Mouse (Mus musculus) stomach, embryonic 15.5 days (tissue): Measurements from ENCODE around the gene Foxp4. TPM values are rescaled to one million over a fixed set of nuclear protein-coding genes. Genes with fewer than 3 reads are reported as not detected.

Experiments used
- ATAC-seq: fragments of 200-750 bp; cut with Nextera tagmentation; 2 replicates; pipeline ENCODE4 v1.8.0; 2017; ENCODE audit warnings: low read depth, moderate number of reproducible peaks, moderate TSS enrichment; ENCODE audit not compliant: insufficient read depth, low FRiP score
- H3K27ac ChIP-seq: fragments of 300-500 bp; sonication (generic); 2 replicates; pipeline ENCODE4 v1.5.1; 2015; ENCODE audit warnings: mild to moderate bottlenecking, inconsistent platforms
- H3K27me3 ChIP-seq: fragments of 300-500 bp; sonication (generic); replicated peaks from 2 replicates; pipeline ENCODE4 v1.6.1; 2015; ENCODE audit warnings: inconsistent platforms
- H3K36me3 ChIP-seq: fragments of 300-500 bp; sonication (generic); 2 replicates; pipeline ENCODE4 v1.6.1; 2015; ENCODE audit warnings: inconsistent platforms
- H3K4me1 ChIP-seq: fragments of 300-500 bp; sonication (generic); 2 replicates; pipeline ENCODE4 v1.6.1; 2015; ENCODE audit warnings: inconsistent platforms
- H3K4me2 ChIP-seq: fragments of 300-500 bp; sonication (generic); 2 replicates; pipeline ENCODE4 v1.6.1; 2015; ENCODE audit warnings: mild to moderate bottlenecking, inconsistent platforms
- H3K4me3 ChIP-seq: fragments of 300-500 bp; sonication (generic); replicated peaks from 2 replicates; pipeline ENCODE4 v1.5.1; 2015; ENCODE audit warnings: inconsistent platforms
- H3K9ac ChIP-seq: fragments of 300-500 bp; sonication (generic); 2 replicates; pipeline ENCODE4 v1.6.1; 2015; ENCODE audit warnings: inconsistent platforms
- H3K9me3 ChIP-seq: fragments of 300-500 bp; sonication (generic); 2 replicates; pipeline ENCODE4 v1.6.1; 2016; ENCODE audit warnings: inconsistent platforms
- WGBS: fragments of 180-500 bp; shearing (Covaris S2); methylation state at CpG from one replicate; pipeline ENCODE4 v1.1.7; 2015; 5-methylcytosine and 5-hydroxymethylcytosine counted together
- polyA plus RNA-seq: library from polyadenylated mRNA; unstranded; fragments of >200 nt; fragmentation: Nextera tagmentation; extraction: Ambion mirVana; gene quantifications from 2 replicates; pipeline ENCODE4 v1.2.1, GENCODE M21; 2015

Gene Foxp4
- polyA plus RNA-seq, 1 experiment from 2014 or later = 25.0 TPM

DNA sequence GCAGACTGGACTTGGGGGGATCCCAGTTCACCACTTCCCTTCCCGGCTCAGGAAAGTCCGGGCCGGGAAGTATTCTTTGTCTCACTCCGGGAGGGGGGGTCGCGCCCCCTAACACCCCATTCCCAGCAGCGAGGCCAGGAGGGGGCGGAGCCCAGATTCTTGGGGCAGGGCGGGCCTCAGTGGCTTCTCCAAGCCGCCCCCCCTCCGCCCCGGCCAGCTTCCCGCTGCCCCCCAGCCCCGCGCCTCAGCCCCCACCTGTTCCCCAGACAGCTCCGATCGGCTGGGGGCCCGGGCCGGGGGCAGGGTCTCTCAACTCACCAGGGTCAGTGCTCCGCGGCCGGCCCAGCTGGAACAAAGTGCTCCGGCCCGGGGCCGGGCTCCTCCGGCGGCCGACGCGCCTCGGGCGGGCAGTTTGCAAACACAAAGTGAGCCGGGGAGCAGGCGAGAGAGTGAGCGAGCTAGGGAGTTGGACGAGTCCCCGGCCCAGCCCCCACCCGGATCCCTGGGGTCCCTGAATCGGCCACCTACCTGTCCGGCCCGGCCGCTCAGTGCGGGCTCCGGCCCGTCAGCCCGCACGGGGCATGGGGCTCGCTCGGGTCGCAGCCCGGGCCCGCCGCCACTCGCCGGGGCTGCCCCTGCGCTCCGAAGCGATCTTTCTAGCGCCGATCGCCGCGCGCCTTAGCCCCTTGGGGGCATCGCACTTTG is 615 bp downstream of the Foxp4 start:
- WGBS = under 1% methylated on average over 64 of the region's 65 CpGs
- peak overlapping the region; percentile 80 for H3K9ac ChIP-seq
- no peaks in the 10 kb centered on the region for H3K36me3 ChIP-seq
- no peaks in the 10 kb centered on the region for H3K9me3 ChIP-seq
- peak overlapping the region; percentile 74 for H3K4me2 ChIP-seq
- H3K4me1 ChIP-seq = peaks cover 33% of the 10 kb centered on the region
- H3K27me3 ChIP-seq = no peaks in the 10 kb centered on the region
- peak; percentile 29 for ATAC-seq
- H3K27ac ChIP-seq = peak overlapping the region; percentile 98
- H3K4me3 ChIP-seq = peak overlapping the region; percentile 75

DNA sequence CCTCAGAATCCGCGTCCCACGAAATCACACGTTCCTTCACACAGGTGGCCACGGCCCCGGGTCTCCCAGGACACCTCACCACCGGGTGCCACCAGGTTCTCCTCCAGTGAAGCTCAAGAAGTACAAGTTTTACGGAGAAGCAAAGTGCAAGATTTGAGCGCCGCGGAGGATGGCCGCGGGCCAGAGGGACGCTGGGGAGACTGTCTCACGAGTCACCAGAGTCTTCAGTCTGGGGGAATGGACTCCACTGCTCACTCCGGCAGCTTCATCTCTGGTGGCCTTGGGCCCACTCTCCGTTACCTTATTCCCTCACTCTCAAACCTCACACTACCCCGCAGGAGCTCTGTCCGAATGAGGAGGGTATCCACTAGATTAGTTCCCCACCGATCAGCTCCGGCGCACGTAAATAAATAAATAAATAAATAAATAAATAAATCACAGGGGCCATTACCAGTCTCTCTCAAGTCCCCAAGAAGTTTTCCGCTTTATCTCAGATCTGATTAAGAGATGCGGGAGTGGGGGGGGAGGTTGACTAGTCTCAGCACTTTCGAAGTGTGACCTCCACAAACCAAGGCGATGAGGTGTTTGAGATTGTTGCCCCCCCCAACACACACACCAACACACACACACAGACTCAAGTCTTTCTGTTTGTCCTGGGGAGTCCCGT is 1.3 kb downstream of the Foxp4 start:
- WGBS = under 1% methylated on average over 28 of the region's 28 CpGs
- Histone ChIP-seq H3K9me3 (no peaks in the 10 kb centered on the region), H3K4me3 (peak overlapping the region; percentile 75), H3K27me3 (no peaks in the 10 kb centered on the region), H3K36me3 (no peaks in the 10 kb centered on the region), H3K4me2 (peak overlapping the region; percentile 74), H3K4me1 (peaks cover 38% of the 10 kb centered on the region), H3K27ac (peak overlapping the region; percentile 98), H3K9ac (peak overlapping the region; percentile 80)
- no peak for ATAC-seq

DNA sequence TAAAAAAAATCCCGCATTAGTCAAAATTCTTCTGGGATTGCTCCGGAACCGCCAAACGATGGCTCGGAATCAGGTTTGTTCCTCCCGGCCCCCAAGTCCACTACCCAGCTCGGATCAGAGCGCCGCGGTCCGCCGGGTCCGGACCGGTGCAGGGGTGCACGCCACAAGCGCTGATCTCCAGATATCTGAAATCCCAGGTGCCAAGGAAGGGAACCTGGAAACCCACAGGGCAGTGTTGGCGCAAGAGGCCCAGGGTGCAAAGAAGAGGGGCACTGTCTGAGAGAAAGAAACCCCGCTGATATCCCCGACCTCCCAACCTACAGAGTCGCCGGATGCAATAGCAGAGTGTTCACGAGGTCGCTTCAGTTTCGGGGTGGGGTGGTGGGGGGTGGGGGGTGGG is 1.9 kb downstream of the Foxp4 start:
- H3K4me3 ChIP-seq = peak overlapping the region; percentile 75
- peaks cover 43% of the 10 kb centered on the region for H3K4me1 ChIP-seq
- H3K36me3 ChIP-seq = no peaks in the 10 kb centered on the region
- H3K27ac ChIP-seq = no peak overlapping the region; the same call in 1 of the 2 replicates
- H3K9ac ChIP-seq = peak overlapping the region; percentile 80
- no peaks in the 10 kb centered on the region for H3K9me3 ChIP-seq
- ATAC-seq = no peak
- H3K27me3 ChIP-seq = no peaks in the 10 kb centered on the region
- H3K4me2 ChIP-seq = peak overlapping the region; percentile 74
- WGBS = 1% methylated on average over 24 of the region's 24 CpGs

DNA sequence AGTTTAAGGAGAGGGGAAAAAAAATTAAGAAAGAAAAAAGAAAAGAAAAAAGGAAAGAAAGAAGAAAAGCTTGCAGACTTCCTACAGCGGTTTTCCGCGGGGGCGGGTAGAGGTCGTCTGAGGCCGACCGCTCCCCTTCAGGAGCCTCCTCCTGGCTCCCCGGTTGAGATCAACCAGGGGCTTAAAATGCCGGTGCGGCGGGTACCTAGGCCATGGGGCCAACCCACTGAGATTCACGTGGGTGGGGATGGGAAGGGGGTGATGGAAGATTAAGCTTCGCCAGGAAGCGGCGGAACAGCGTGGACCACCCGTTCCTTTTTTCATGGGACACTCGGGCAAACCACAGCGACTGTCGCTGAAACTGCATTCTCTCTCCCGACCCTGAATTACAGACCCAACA is 2.3 kb downstream of the Foxp4 start:
- Histone ChIP-seq H3K4me1 (peaks cover 44% of the 10 kb centered on the region), H3K36me3 (no peaks in the 10 kb centered on the region), H3K4me2 (peak overlapping the region; percentile 74), H3K27me3 (no peaks in the 10 kb centered on the region), H3K9ac (peak overlapping the region; percentile 80; the same call in 1 of the 2 replicates), H3K4me3 (peak overlapping the region; percentile 75), H3K27ac (peak overlapping the region; percentile 49; the same call in 1 of the 2 replicates), H3K9me3 (no peaks in the 10 kb centered on the region)
- WGBS = 8% methylated on average over 21 of the region's 21 CpGs
- ATAC-seq = no peak

DNA sequence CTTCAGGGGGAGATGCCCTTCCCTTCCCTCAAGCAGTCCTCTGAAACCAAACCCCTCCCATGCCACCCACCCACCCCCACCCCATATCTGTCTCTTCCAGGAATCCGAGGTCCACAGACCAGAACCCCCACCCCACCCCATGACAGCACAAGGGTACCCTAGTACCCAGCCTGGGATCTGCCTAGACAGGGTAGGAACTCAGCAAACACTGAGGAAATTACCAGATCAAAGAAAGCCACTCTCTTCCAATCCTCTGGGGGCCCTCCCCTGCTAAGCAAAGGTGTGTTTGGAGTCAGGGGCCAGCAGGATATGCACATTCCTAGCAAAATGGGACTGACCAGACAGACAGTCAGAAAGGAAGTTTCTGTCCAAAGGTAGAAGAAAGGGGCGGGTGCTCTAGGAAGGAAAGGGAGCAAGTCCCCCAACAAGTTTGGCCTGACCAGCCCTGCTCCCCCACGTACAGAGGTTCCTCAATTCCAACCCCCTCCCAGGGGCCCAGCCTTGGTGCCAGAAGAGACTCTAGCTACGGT is 3.2 kb downstream of the Foxp4 start:
- peaks cover 44% of the 10 kb centered on the region for H3K4me1 ChIP-seq

DNA sequence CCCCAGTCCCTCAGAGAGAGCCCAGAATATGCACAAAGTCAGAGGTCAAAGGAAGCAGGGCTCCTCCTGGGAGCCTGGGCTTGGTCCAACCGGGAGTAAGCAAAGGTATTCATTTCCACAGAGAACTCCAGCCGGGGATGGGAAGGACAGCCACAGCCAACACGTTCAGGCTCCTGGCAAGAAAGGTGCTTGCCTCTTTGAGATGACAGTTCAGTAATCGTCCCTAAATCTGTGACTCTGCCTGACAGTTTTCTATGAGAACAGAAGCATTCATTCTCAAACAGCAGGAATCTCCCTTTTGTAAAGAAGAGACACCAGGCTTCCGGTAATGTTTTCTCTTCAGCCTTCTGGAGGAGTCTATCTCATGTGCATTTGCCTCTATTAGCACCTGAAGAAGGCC is 4.6 kb downstream of the Foxp4 start:
- H3K4me1 ChIP-seq = peaks cover 38% of the 10 kb centered on the region
- no peak for ATAC-seq
- 0 out of 2 replicates have a peak, but pooled peaks cover 5% of the 10 kb centered on the region for H3K36me3 ChIP-seq
- no peaks in the 10 kb centered on the region for H3K9me3 ChIP-seq
- H3K27me3 ChIP-seq = no peaks in the 10 kb centered on the region
- no peak overlapping the region for H3K9ac ChIP-seq
- H3K4me3 ChIP-seq = no peak overlapping the region
- peak overlapping the region; percentile 74 for H3K4me2 ChIP-seq
- WGBS = 38% methylated on average over 5 of the region's 5 CpGs
- peak overlapping the region; percentile 9; the same call in 1 of the 2 replicates for H3K27ac ChIP-seq

More for the DNA sequence above, 3.2 kb downstream of the Foxp4 start:
- no peaks in the 10 kb centered on the region for H3K36me3 ChIP-seq
- WGBS = 53% methylated on average over 4 of the region's 4 CpGs
- H3K27ac ChIP-seq = peak overlapping the region; percentile 49; the same call in 1 of the 2 replicates
- H3K4me3 ChIP-seq = peak overlapping the region; percentile 75
- H3K9me3 ChIP-seq = no peaks in the 10 kb centered on the region
- H3K4me2 ChIP-seq = peak overlapping the region; percentile 74
- no peak for ATAC-seq
- no peaks in the 10 kb centered on the region for H3K27me3 ChIP-seq
- no peak overlapping the region for H3K9ac ChIP-seq

DNA sequence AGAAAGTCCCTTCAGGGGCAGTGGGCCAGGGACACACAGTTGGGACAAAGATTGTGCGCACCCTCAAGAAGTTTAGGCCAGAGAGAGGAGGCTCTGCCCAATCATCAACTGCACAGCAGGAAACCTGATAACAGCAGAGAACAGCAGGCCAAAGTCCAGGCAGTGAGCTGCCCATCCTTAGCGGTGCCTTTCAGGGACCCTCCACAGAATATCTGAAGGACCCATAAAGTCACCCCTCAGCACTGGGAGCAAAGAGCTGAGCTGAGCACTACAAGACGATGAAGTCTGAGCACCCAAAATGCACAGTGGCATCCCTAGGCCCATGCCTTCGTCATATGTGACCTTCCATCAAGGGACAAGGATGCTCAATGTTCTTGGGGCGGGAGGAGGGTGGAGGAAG is 6.5 kb downstream of the Foxp4 start:
- no peak overlapping the region for H3K4me2 ChIP-seq
- H3K9me3 ChIP-seq = no peaks in the 10 kb centered on the region
- peaks cover 45% of the 10 kb centered on the region for H3K4me1 ChIP-seq
- H3K9ac ChIP-seq = no peak overlapping the region
- H3K4me3 ChIP-seq = no peak overlapping the region
- H3K36me3 ChIP-seq = 0 out of 2 replicates have a peak, but pooled peaks cover 5% of the 10 kb centered on the region
- no peaks in the 10 kb centered on the region for H3K27me3 ChIP-seq
- H3K27ac ChIP-seq = no peak overlapping the region
- no peak for ATAC-seq
- WGBS = 64% methylated on average over 5 of the region's 5 CpGs

DNA sequence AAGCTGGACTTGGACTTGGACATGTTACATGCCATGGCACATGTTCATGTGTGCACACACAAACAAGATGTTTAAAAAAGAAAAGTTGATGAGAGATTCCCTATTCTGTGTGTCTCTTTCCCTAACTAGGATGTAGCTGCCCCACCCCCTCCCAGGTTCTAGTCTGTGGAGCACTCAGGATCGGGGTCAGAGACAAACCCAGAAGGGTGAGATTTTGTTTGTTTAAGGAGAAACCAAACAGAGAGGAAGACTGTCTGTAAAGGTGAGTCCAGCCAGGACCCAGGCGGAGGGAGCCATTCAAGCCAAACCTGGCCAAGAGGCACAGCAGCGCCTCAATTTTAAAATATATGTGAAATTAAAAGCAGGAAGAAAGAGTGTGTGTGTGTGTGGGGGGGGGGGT is 7.2 kb downstream of the Foxp4 start:
- peaks cover 45% of the 10 kb centered on the region for H3K4me1 ChIP-seq

DNA sequence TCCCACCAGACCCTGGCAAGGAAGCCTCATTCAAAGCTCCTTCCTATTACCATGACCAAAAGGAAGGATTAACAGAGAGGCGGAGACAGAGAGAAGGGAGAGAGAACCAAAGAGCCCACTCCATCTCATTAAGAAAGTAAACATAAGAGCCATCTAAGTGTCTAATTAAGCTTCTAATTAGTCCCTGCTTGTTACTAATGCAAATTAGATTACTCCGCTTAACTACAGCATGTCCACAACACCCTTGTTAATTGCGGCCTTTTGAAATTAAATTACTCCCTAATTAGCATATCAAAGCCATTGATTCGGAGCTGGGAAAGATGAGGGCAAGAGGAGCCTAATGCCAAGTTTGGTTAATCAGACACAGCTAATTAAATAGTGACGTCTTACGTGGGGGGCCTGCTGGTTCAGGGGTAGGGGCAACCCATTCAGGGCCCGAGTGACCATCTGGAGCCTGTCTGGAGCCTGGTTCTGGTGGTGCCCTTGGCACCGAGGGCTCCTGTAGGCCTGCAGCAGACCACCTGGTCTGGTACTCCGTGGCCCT is 9.7 kb downstream of the Foxp4 start:
- no peak overlapping the region for H3K9ac ChIP-seq
- ATAC-seq = no peak
- H3K4me3 ChIP-seq = no peak overlapping the region
- H3K27me3 ChIP-seq = no peaks in the 10 kb centered on the region
- H3K9me3 ChIP-seq = no peaks in the 10 kb centered on the region
- WGBS = 57% methylated on average over 9 of the region's 9 CpGs
- H3K4me1 ChIP-seq = peaks cover 46% of the 10 kb centered on the region
- H3K4me2 ChIP-seq = no peak overlapping the region
- 0 out of 2 replicates have a peak, but pooled peaks cover 5% of the 10 kb centered on the region for H3K36me3 ChIP-seq
- no peak overlapping the region; the same call in 1 of the 2 replicates for H3K27ac ChIP-seq

More for the DNA sequence above, 7.2 kb downstream of the Foxp4 start:
- H3K4me3 ChIP-seq = no peak overlapping the region
- H3K27me3 ChIP-seq = no peaks in the 10 kb centered on the region
- no peaks in the 10 kb centered on the region for H3K9me3 ChIP-seq
- H3K27ac ChIP-seq = no peak overlapping the region
- no peak for ATAC-seq
- no peak overlapping the region for H3K9ac ChIP-seq
- 0 out of 2 replicates have a peak, but pooled peaks cover 5% of the 10 kb centered on the region for H3K36me3 ChIP-seq
- no peak overlapping the region for H3K4me2 ChIP-seq
- WGBS = 51% methylated on average over 3 of the region's 3 CpGs

DNA sequence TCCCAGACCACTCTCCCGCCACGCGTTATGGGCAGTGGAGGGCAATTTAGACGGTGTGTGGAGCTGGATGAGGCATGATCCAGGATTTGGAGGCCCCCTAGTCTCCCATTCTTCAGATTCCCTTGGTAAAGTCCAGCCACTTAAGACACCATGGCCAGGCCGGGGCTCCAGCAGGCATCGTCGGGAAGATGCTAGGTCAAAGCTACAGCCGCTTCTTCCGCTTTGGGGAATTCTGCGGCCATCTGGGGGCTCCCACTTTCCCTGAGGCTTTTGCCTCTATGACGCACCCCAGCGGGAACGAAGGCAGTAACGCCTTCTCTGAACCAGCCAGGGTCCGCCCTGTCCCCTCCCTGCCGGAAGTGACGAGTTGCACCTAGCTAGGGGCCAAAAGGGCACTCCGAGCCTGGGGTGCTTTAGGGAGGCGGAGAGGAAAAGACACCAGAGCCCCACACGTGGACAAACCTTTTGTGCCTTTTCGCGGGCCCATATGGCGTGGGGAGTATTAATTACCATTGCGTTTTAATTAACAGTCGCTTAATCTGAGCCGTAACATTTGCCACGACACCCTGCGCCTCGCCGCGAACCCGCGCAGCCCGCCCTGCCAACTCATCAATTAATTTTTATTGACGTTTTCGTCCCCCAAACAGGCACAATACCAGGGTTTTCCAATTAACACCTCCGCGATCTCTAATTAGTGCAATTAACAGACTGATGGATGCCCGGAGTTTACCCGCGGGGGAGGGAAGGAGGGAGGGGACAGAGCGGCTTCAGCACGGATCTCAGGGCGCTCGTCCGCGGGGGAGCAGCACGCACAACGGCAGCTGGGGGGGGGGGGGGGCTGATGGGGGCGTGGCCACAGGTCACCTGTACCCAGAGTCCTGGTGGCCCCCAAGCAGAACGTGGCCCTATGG is 15.1 kb downstream of the Foxp4 start:
- WGBS = 23% methylated on average over 51 of the region's 51 CpGs
- H3K9ac ChIP-seq = no peak overlapping the region
- peak; percentile 71; the same call in 1 of the 2 replicates for ATAC-seq

DNA sequence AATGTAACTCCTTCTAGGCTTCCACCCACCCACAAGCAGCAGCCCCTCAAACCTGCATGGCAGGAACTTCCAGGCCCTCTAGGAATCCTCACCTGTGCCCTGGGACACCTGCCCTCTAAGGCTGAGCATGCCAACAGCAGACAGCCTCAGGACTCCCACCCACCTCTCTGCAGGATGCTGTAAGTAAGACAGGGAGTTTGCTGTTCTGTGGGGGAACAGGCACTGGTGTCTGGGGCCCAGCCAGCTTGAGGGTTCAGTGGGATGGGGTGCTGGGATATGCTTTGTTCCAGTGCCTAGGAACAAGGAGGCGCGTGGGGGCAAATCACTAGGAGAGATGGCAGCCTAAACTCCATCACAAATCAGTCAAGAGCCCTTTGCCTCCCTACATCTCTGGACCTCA is 16.4 kb downstream of the Foxp4 start:
- peaks cover 9% of the 10 kb centered on the region for H3K36me3 ChIP-seq
- no peaks in the 10 kb centered on the region for H3K27me3 ChIP-seq
- no peak for ATAC-seq
- 0 out of 2 replicates have a peak overlapping the region, but pooled peaks have one; percentile 6 for H3K27ac ChIP-seq
- WGBS = 90% methylated on average over 2 of the region's 2 CpGs
- no peak overlapping the region for H3K4me2 ChIP-seq
- H3K4me3 ChIP-seq = no peak overlapping the region
- no peak overlapping the region for H3K9ac ChIP-seq
- no peaks in the 10 kb centered on the region for H3K9me3 ChIP-seq
- H3K4me1 ChIP-seq = peaks cover 57% of the 10 kb centered on the region

More for the DNA sequence above, 15.1 kb downstream of the Foxp4 start:
- peaks cover 59% of the 10 kb centered on the region for H3K4me1 ChIP-seq
- H3K9me3 ChIP-seq = no peaks in the 10 kb centered on the region
- H3K4me3 ChIP-seq = peak overlapping the region; percentile 28
- H3K27ac ChIP-seq = peak overlapping the region; percentile 45; the same call in 1 of the 2 replicates
- H3K4me2 ChIP-seq = peak overlapping the region; percentile 55
- no peaks in the 10 kb centered on the region for H3K36me3 ChIP-seq
- no peaks in the 10 kb centered on the region for H3K27me3 ChIP-seq
